Mouse (Mus musculus) heart, adult 2 months (tissue): ENCODE measurements at regions not wholly inside any gene's neighbourhood (a gene's known extent, or its start where the extent isn't known, plus 50 kb on each side); places are given as distances from the start of the nearest gene placed in this dataset.
A peak's percentile ranks its signal among the peaks of the same experiment; 100 is the strongest.

Experiments
- DNase-seq, 2 experiments: peaks; one replicate each; pipeline ENCODE4 v3.0.0; 2021
- H3K27ac ChIP-seq: fragments of 200-600 bp; 2 replicates; pipeline ENCODE4 v1.8.1; 2022
- H3K27me3 ChIP-seq: fragments of 200-500 bp; 2 replicates; pipeline ENCODE4 v1.6.1; 2012; ENCODE audit warnings: mild to moderate bottlenecking, low read length, inconsistent platforms, mixed read lengths; ENCODE audit not compliant: control insufficient read depth, insufficient read depth
- H3K36me3 ChIP-seq: fragments of 200-500 bp; 2 replicates; pipeline ENCODE4 v1.6.1; 2012; ENCODE audit warnings: low read length, inconsistent platforms; ENCODE audit not compliant: control insufficient read depth, insufficient read depth
- H3K4me1 ChIP-seq: fragments of 200-500 bp; 2 replicates; pipeline ENCODE4 v1.6.1; 2011; ENCODE audit warnings: low read length; ENCODE audit not compliant: control insufficient read depth, insufficient read depth
- H3K4me3 ChIP-seq: fragments of 200-600 bp; 2 replicates; pipeline ENCODE4 v1.8.1; 2022
- H3K79me2 ChIP-seq: fragments of 200-500 bp; replicated peaks from 2 replicates; pipeline ENCODE4 v1.6.1; 2012; ENCODE audit warnings: mild to moderate bottlenecking, inconsistent platforms, low read length, moderate library complexity, mixed read lengths; ENCODE audit not compliant: control insufficient read depth, insufficient read depth
- H3K9ac ChIP-seq: fragments of 200-500 bp; 2 replicates; pipeline ENCODE4 v1.6.1; 2012; ENCODE audit warnings: low read depth, mild to moderate bottlenecking, control low read depth, inconsistent platforms, low read length, mixed read lengths
- CTCF ChIP-seq: fragments of 200-600 bp; IDR thresholded peaks from 2 replicates; pipeline ENCODE4 v1.8.1; 2022; ENCODE audit warnings: antibody characterized with exemption, mild to moderate bottlenecking, moderate library complexity
- EP300 ChIP-seq: fragments of 200-500 bp; IDR thresholded peaks from 2 replicates; pipeline ENCODE4 v1.6.1; 2011; ENCODE audit warnings: low read depth, low read length, control low read depth; ENCODE audit not compliant: insufficient read depth
- POLR2A ChIP-seq: fragments of 200-500 bp; IDR thresholded peaks from 2 replicates; pipeline ENCODE4 v1.6.1; 2011; ENCODE audit warnings: mild to moderate bottlenecking, low read depth, low read length, control low read depth; ENCODE audit not compliant: insufficient read depth
- WGBS: fragments of 180-500 bp; shearing (Covaris S2); methylation state at CpG from one replicate; pipeline ENCODE4 v1.1.7; 2018; 5-methylcytosine and 5-hydroxymethylcytosine counted together
- intact Hi-C: fragments of 180-260 bp; cut with DNase I; formaldehyde crosslinking; loops from one replicate; pipeline ENCODE4 v1.15.1; 2025

DNA sequence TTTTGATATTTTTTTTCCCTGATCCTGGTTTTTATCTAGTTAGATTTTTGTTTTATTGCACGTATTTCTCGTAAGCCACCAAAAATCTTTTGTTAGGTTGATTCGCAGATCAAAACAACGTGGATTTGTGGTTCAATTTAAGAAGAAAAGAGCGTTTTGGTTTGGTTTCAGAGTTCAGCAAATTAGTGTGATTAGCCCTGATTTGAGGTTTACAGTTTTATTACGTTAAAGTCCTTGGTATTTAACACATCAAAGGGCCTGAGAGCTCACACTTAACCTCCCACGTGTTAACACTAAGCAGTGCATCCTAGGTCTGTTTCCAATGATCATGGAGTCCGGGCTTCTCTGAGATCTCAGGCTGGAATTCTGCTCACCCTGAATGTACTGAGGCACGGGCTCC is 107.5 kb upstream of the Smim23 start:
- H3K79me2 ChIP-seq: no peaks in the 10 kb centered on the region
- WGBS: 72% methylated on average over 9 of the region's 9 CpGs
- intact Hi-C loops: no loop called here
- no peak overlapping the region for H3K4me3 ChIP-seq
- no peak overlapping the region for H3K27ac ChIP-seq
- DNase-seq: no peak
- no peaks in the 10 kb centered on the region for H3K4me1 ChIP-seq
- H3K36me3 ChIP-seq: no peaks in the 10 kb centered on the region
- TF ChIP-seq POLR2A: no peak
- TF ChIP-seq CTCF: no peak
- TF ChIP-seq EP300: no peak
- H3K9ac ChIP-seq: no peak overlapping the region
- no peaks in the 10 kb centered on the region for H3K27me3 ChIP-seq

DNA sequence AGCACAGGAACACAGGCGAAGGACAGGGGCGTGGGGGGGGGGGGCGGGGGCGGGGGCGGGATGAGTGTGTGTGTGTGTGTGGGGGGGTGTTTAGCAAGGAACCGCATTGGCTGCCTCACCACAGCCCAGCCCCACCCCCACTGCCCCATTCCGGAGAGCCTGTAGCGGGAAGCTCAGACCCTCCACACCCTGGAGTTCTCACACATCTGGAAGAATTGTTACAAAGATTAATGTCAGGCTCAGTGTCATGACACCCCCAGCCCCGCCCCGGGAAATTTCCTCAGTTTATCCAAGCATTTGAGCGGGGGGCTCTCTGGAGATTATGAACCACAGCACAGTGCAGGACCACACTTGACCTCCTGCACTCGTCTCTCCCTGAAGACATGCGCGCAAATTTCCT is 106.6 kb upstream of the Smim23 start:
- WGBS: 24% methylated on average over 14 of the region's 14 CpGs
- H3K27me3 ChIP-seq: no peaks in the 10 kb centered on the region
- no peak overlapping the region for H3K4me3 ChIP-seq
- no peak for TF ChIP-seq CTCF
- TF ChIP-seq POLR2A: no peak
- TF ChIP-seq EP300: no peak
- no peaks in the 10 kb centered on the region for H3K36me3 ChIP-seq
- no peak for DNase-seq
- no peak overlapping the region for H3K27ac ChIP-seq
- no peak overlapping the region for H3K9ac ChIP-seq
- H3K4me1 ChIP-seq: no peaks in the 10 kb centered on the region
- intact Hi-C loops: no loop called here
- no peaks in the 10 kb centered on the region for H3K79me2 ChIP-seq

DNA sequence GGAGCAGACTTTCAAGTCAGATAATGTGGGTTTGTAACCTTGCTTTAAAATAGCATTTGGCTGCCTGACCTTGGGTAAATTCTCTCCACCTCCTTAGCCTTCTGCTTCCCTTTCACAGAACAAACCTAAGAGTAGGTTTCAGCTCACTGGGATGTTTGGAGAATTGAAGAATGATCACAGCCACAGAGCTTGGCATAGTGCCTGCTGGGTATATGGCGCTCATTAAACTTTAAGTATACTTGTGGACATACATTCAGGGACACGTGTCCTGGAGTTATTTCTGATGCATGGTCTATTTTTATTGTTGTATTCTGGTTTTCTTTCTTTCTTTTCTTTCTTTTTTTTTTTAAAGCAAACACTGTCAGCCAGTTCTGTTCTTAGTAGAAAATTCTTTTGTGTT is 104.4 kb upstream of the Smim23 start:
- no peak overlapping the region for H3K27ac ChIP-seq
- H3K4me3 ChIP-seq: no peak overlapping the region
- H3K4me1 ChIP-seq: no peaks in the 10 kb centered on the region
- no peak overlapping the region for H3K9ac ChIP-seq
- 60% methylated on average over 2 of the region's 2 CpGs for WGBS
- TF ChIP-seq POLR2A (no peak), CTCF (no peak), EP300 (no peak)
- no peaks in the 10 kb centered on the region for H3K79me2 ChIP-seq
- H3K36me3 ChIP-seq: no peaks in the 10 kb centered on the region
- no peaks in the 10 kb centered on the region for H3K27me3 ChIP-seq
- intact Hi-C loops: no loop called here
- no peak for DNase-seq

DNA sequence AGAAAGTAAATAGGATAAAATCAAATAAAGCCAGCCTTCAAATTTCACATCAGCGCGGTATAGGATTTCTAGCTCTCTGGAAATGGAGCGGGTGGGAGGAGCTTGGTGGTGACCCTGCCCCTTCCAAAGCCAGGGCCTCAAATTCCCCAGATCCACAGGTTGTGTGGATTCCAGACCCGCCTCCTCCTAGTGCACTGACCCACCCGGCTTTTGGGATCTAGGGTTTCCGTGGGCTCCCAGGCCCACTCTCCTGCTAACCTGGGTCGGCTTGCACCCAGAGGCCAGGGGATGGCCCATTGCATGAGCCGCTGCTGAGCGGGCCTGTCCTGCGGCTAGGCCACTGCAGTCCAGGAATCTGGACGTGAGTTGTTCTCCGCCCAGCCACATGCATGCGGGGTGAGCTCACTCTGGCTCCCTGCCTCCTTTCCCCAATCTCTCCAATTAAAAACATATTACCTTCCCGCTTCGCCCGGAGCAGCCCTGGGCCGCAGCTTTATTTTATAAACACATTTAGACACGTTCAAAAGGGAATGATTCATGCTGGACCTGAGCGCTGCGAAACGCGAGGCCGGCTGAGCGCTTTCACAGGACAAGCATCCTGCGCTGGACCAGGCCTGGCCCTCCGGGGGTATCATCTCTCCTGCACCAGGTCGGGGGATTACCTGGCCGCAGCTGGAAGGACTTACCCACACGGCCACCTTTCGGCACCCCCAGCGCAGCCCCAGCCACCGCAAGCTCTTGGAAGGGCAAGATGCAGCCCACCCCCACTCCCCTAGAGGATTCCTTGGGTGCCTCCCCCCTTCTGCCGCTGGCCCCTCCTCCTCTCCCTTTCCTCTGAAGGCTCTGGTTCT is 101.2 kb upstream of the Smim23 start:
- no peaks in the 10 kb centered on the region for H3K27me3 ChIP-seq
- H3K27ac ChIP-seq: no peak overlapping the region
- intact Hi-C loops: no loop called here
- no peaks in the 10 kb centered on the region for H3K36me3 ChIP-seq
- no peaks in the 10 kb centered on the region for H3K79me2 ChIP-seq
- DNase-seq: peak; percentile 60 to 72
- WGBS: 17% methylated on average over 33 of the region's 33 CpGs
- H3K4me3 ChIP-seq: 0 out of 2 replicates have a peak overlapping the region, but pooled peaks have one; percentile 5
- TF ChIP-seq EP300 (no peak), POLR2A (no peak), CTCF (no peak)
- no peaks in the 10 kb centered on the region for H3K4me1 ChIP-seq
- no peak overlapping the region for H3K9ac ChIP-seq

DNA sequence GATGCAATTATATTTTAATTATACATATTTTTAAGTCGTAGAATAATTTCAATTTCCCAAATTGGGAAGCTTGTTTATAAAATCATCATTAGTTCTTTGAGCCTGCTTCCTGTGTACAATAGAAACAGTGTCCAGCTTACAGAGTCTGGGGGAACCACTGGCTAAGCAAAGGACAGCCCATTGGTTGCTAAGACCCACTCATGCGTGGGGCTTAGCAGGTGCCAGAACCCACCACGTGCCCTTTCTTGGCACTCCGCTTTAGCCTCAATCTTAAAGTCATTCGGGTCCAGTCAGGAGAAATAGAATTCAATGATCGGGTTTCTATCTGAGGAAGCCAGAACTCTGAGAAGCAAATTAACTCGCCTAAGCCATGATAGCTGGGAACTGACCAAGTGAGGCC is 100.5 kb upstream of the Smim23 start:
- no peaks in the 10 kb centered on the region for H3K79me2 ChIP-seq
- no peaks in the 10 kb centered on the region for H3K27me3 ChIP-seq
- no peak for DNase-seq
- H3K9ac ChIP-seq: no peak overlapping the region
- TF ChIP-seq EP300 (no peak), POLR2A (no peak), CTCF (no peak)
- no peaks in the 10 kb centered on the region for H3K4me1 ChIP-seq
- no peaks in the 10 kb centered on the region for H3K36me3 ChIP-seq
- no peak overlapping the region for H3K27ac ChIP-seq
- intact Hi-C loops: no loop called here
- H3K4me3 ChIP-seq: no peak overlapping the region
- 83% methylated on average over 7 of the region's 7 CpGs for WGBS

DNA sequence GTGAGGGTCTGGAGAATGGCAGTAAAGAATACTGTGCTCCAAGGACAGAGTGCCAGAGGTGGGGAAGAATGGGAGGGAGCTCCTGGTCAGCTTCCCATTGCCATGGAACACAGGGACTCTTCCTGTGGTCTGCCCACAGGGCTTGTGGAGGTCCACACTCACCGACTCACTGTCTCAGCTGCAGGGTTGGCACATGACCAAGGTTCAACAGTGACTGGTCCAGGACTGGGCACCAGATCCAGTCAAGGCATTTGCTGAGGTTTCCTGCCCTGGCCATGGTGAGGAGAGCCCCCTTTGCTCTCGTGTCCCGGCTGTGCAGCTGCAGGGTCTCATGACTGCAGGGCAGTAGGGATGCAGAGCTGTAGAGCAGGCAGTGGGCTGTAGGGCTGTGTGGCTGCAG is 88.7 kb upstream of the Smim23 start:
- Histone ChIP-seq H3K4me3 (no peak overlapping the region), H3K4me1 (no peaks in the 10 kb centered on the region), H3K9ac (no peak overlapping the region), H3K27ac (no peak overlapping the region), H3K27me3 (no peaks in the 10 kb centered on the region), H3K79me2 (no peaks in the 10 kb centered on the region), H3K36me3 (no peaks in the 10 kb centered on the region)
- no peak for DNase-seq
- no peak for TF ChIP-seq POLR2A
- WGBS: 81% methylated on average over 3 of the region's 3 CpGs
- intact Hi-C loops: no loop called here
